Mouse (Mus musculus): Measurements from ENCODE around the gene Gfra1.

- TF ChIP-seq CTCF (IDR thresholded peaks at IDR 0.05; ENCODE audit: borderline replicate concordance, extremely low read depth, insufficient read depth, insufficient read length), result no peak
- no peak for TF ChIP-seq POLR2A (IDR thresholded peaks at IDR 0.05; ENCODE audit: borderline replicate concordance, extremely low read depth, insufficient read depth, insufficient read length, poor library complexity, severe bottlenecking)
Measured at GRCm38 (mm10) chr19:58360982-58361381, 94.7 kb downstream of the Gfra1 start.

All from brain, embryonic 14.5 days (tissue).